Mouse (Mus musculus): ENCODE data around the gene Med31.

DNA sequence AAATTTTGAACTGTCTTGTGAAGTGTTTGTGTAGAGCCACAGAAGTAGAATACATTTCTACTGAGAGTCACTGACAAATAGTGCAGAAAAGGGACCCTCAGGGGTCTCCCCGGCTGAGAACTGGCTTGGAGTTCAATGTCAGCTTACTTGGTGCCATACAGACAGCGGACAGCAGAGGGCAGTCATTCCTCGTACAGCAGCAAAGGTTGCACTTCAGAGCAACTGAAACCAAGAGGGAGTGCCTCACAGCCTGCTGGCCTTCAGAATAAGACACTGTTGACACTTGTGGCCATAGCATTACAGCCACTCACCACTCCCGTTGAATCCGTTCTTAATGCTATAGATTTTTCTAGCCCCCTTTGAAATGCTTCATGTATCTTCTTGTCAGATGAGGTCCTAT is 9.5 kb upstream of the Med31 start:
- TF ChIP-seq CTCF (IDR thresholded peaks at IDR 0.05; ENCODE audit: control insufficient read depth, insufficient read depth, low read length) = peak; percentile 86
- no peak for TF ChIP-seq POLR2A (IDR thresholded peaks at IDR 0.05; ENCODE audit: borderline replicate concordance, control insufficient read depth, low read depth, low read length)
